ENCODE assay signal across 17 mouse cellular contexts in the genomic region with DNA sequence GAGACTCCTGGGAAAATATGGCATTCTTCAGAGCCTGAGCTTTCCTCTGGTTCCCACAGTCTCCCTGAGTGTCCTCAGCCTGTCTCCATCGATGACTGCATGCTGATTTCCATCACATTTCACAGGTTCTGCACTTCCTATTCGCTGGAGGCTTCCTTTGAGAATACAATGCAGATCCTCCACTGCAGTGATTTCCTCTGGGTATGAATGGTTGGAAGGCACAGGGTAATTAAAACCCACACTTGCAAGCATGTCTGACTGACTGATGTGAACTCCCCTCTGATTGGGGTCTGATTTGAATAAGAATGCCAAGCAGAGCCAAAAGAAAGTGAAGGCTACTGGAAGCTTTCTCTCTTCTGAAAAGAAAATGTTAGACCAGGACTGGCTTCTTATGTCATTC.
DNase-seq lines count a peak whose midpoint lies in the region; ATAC-seq and TF ChIP-seq lines count a peak whose summit lies in the region.
"Had no signal": no experiment of that assay in that cellular context is flagged by ENCODE, and none has a peak within 500 bp of the region (broad histone marks: within the 10 kb centered on the region; RNA-seq: fewer than 3 reads in every experiment).

No protein-coding gene starts in this region.

- no peaks in the 10 kb centered on the region for H3K9me3 ChIP-seq in neural tube, embryonic 12.5 days
- H3K9me3 ChIP-seq in neural tube, embryonic 15.5 days (replicated peaks): no peaks in the 10 kb centered on the region
- H3K9me3 ChIP-seq in forebrain, postnatal 0 days (ENCODE audit: low read length): no peaks in the 10 kb centered on the region
- H3K9me3 ChIP-seq in midbrain, embryonic 11.5 days (ENCODE audit: control insufficient read depth, low read length): no peaks in the 10 kb centered on the region
- no peaks in the 10 kb centered on the region for H3K9me3 ChIP-seq in intestine, embryonic 16.5 days (ENCODE audit: control insufficient read depth, low read length)
- H3K9me3 ChIP-seq: limb, embryonic 10.5 days; liver, embryonic 15.5 days had no signal

- H3K4me3 ChIP-seq in neural tube, embryonic 12.5 days: no peak overlapping the region
- no peak overlapping the region for H3K4me3 ChIP-seq in neural tube, embryonic 15.5 days (replicated peaks)
- H3K4me3 ChIP-seq in forebrain, postnatal 0 days (ENCODE audit: low read depth, low read length): no peak overlapping the region
- no peak overlapping the region for H3K4me3 ChIP-seq in midbrain, embryonic 11.5 days (ENCODE audit: low read depth, low read length)
- H3K4me3 ChIP-seq in intestine, embryonic 16.5 days (ENCODE audit: low read length): no peak overlapping the region
- H3K4me3 ChIP-seq: heart, adult 2 months; limb, embryonic 10.5 days; liver, embryonic 15.5 days had no signal

- H3K4me2 ChIP-seq in neural tube, embryonic 12.5 days (replicated peaks): no peak overlapping the region
- no peak overlapping the region for H3K4me2 ChIP-seq in neural tube, embryonic 15.5 days
- no peak overlapping the region for H3K4me2 ChIP-seq in forebrain, postnatal 0 days (ENCODE audit: low read depth)
- no peak overlapping the region for H3K4me2 ChIP-seq in midbrain, embryonic 11.5 days
- H3K4me2 ChIP-seq in intestine, embryonic 16.5 days (ENCODE audit: low read depth, low read length): no peak overlapping the region
- H3K4me2 ChIP-seq: liver, embryonic 15.5 days had no signal

- no peaks in the 10 kb centered on the region for H3K4me1 ChIP-seq in neural tube, embryonic 12.5 days
- H3K4me1 ChIP-seq in neural tube, embryonic 15.5 days: no peaks in the 10 kb centered on the region
- H3K4me1 ChIP-seq in forebrain, postnatal 0 days (ENCODE audit: insufficient read depth): no peaks in the 10 kb centered on the region
- H3K4me1 ChIP-seq in midbrain, embryonic 11.5 days (ENCODE audit: control insufficient read depth, insufficient read depth, low read length): no peaks in the 10 kb centered on the region
- no peaks in the 10 kb centered on the region for H3K4me1 ChIP-seq in intestine, embryonic 16.5 days (ENCODE audit: control insufficient read depth, insufficient read depth, low read length)
- H3K4me1 ChIP-seq: limb, embryonic 10.5 days; liver, embryonic 15.5 days had no signal

- intact Hi-C loops in left cerebral cortex, postnatal 25 days (cut with DNase I): no loop called here

- DNase-seq in forebrain, postnatal 0 days: peak; percentile 27
- peak; percentile 86 for DNase-seq in midbrain, embryonic 11.5 days (ENCODE audit: low spot score, missing footprints)
- no peak for DNase-seq in adrenal gland, postnatal 36 days
- no peak for DNase-seq in lung, postnatal 10 days
- DNase-seq in left cerebral cortex, postnatal 25 days (ENCODE audit: low spot score in 2 of 2): no peak
- DNase-seq: cerebellum, adult 9-10 months; heart, adult 2 months; right cerebral cortex, postnatal 25 days; thymus, adult 2 months had no signal

- no peaks in the 10 kb centered on the region for H3K27me3 ChIP-seq in neural tube, embryonic 12.5 days (replicated peaks)
- H3K27me3 ChIP-seq in neural tube, embryonic 15.5 days (replicated peaks): no peaks in the 10 kb centered on the region
- no peaks in the 10 kb centered on the region for H3K27me3 ChIP-seq in forebrain, postnatal 0 days (ENCODE audit: insufficient read depth, low read length)
- H3K27me3 ChIP-seq in midbrain, embryonic 11.5 days (ENCODE audit: control insufficient read depth, insufficient read depth, low read length): no peaks in the 10 kb centered on the region
- H3K27me3 ChIP-seq in intestine, embryonic 16.5 days (replicated peaks; ENCODE audit: control insufficient read depth, insufficient read depth, low read length): no peaks in the 10 kb centered on the region
- H3K27me3 ChIP-seq: liver, embryonic 15.5 days had no signal

- H3K36me3 ChIP-seq in neural tube, embryonic 12.5 days: no peaks in the 10 kb centered on the region
- H3K36me3 ChIP-seq in neural tube, embryonic 15.5 days: no peaks in the 10 kb centered on the region
- H3K36me3 ChIP-seq in forebrain, postnatal 0 days (ENCODE audit: insufficient read depth): no peaks in the 10 kb centered on the region
- no peaks in the 10 kb centered on the region for H3K36me3 ChIP-seq in midbrain, embryonic 11.5 days (ENCODE audit: control insufficient read depth, insufficient read depth, low read length)
- H3K36me3 ChIP-seq in intestine, embryonic 16.5 days (ENCODE audit: control insufficient read depth, insufficient read depth, low read length): no peaks in the 10 kb centered on the region
- H3K36me3 ChIP-seq: G1E; limb, embryonic 10.5 days; liver, embryonic 15.5 days had no signal

- no peak for TF ChIP-seq CTCF in forebrain, postnatal 0 days (IDR thresholded peaks at IDR 0.05; ENCODE audit: low read depth)

- no peak overlapping the region for H3K9ac ChIP-seq in neural tube, embryonic 12.5 days
- H3K9ac ChIP-seq in neural tube, embryonic 15.5 days (replicated peaks): no peak overlapping the region
- no peak overlapping the region for H3K9ac ChIP-seq in forebrain, postnatal 0 days
- H3K9ac ChIP-seq in midbrain, embryonic 11.5 days (ENCODE audit: low read length): no peak overlapping the region
- no peak overlapping the region for H3K9ac ChIP-seq in intestine, embryonic 16.5 days (ENCODE audit: low read depth, low read length)
- H3K9ac ChIP-seq: liver, embryonic 15.5 days had no signal

- no peak overlapping the region for H3K27ac ChIP-seq in neural tube, embryonic 12.5 days
- H3K27ac ChIP-seq in neural tube, embryonic 15.5 days (replicated peaks): no peak overlapping the region
- H3K27ac ChIP-seq in forebrain, postnatal 0 days (ENCODE audit: low read depth, low read length): no peak overlapping the region
- no peak overlapping the region for H3K27ac ChIP-seq in midbrain, embryonic 11.5 days (ENCODE audit: low read depth, low read length)
- no peak overlapping the region for H3K27ac ChIP-seq in intestine, embryonic 16.5 days (ENCODE audit: low read length)
- H3K27ac ChIP-seq: heart, adult 2 months; kidney, postnatal 0 days; limb, embryonic 10.5 days; liver, embryonic 15.5 days had no signal

- WGBS in neural tube, embryonic 12.5 days: 11% methylated on average over 2 of the region's 2 CpGs
- 7% methylated on average over 2 of the region's 2 CpGs for WGBS in neural tube, embryonic 15.5 days
- 5% methylated on average over 2 of the region's 2 CpGs for WGBS in forebrain, postnatal 0 days
- WGBS in midbrain, embryonic 11.5 days: 12% methylated on average over 2 of the region's 2 CpGs
- 37% methylated on average over 2 of the region's 2 CpGs for WGBS in intestine, embryonic 16.5 days

- peak; percentile 92 for ATAC-seq in neural tube, embryonic 12.5 days (ENCODE audit: low FRiP score, low read depth)
- no peak for ATAC-seq in neural tube, embryonic 15.5 days (ENCODE audit: low FRiP score)
- peak; percentile 94 for ATAC-seq in forebrain, postnatal 0 days
- peak; percentile 91 for ATAC-seq in midbrain, embryonic 11.5 days (ENCODE audit: low FRiP score)
- no peak for ATAC-seq in intestine, embryonic 16.5 days
- ATAC-seq: activated CD4-positive, CD25-positive, alpha-beta regulatory T cell, adult 4 months had no signal

Comparison
In these comparisons a context has a peak if more than half of its experiments do, and no peak if none do; other contexts are left out.
1. ATAC-seq: peak in neural tube, embryonic 12.5 days (single experiment), forebrain, postnatal 0 days (single experiment) and midbrain, embryonic 11.5 days (single experiment); none in neural tube, embryonic 15.5 days (single experiment) and intestine, embryonic 16.5 days (single experiment).
2. DNase-seq: peak in forebrain, postnatal 0 days (single experiment) and midbrain, embryonic 11.5 days (single experiment); none in adrenal gland, postnatal 36 days (0 of 2), lung, postnatal 10 days (single experiment) and left cerebral cortex, postnatal 25 days (0 of 2).